Mouse (Mus musculus) A20 (cell line): ENCODE measurements around the gene Axl.

Experiments used
- DNase-seq: peaks from one replicate; pipeline ENCODE4 v3.0.0-alpha.2; 2011; ENCODE audit warnings: low read depth, low spot score

Gene Axl

GRCm38 (mm10) chr7:25710519-25711130, 77.9 kb downstream of the Axl start:
- DNase-seq: no peak

GRCm38 (mm10) chr7:25709961-25710360, 78.5 kb downstream of the Axl start:
- DNase-seq: no peak

GRCm38 (mm10) chr7:25707581-25708292, 80.8 kb downstream of the Axl start:
- DNase-seq: no peak
